Mouse (Mus musculus) brain, embryonic 14.5 days (tissue): ENCODE data around the gene Yif1b.

Experiments used
- CTCF ChIP-seq: fragments of 200-500 bp; IDR thresholded peaks from 2 replicates; pipeline ENCODE4 v1.5.1; 2012; ENCODE audit warnings: inconsistent platforms, mild to moderate bottlenecking, moderate library complexity, borderline replicate concordance; ENCODE audit not compliant: insufficient read depth, insufficient read length; ENCODE audit errors: extremely low read depth
- POLR2A ChIP-seq: fragments of 200-500 bp; IDR thresholded peaks from 2 replicates; pipeline ENCODE4 v1.6.1; 2012; ENCODE audit warnings: mild to moderate bottlenecking, inconsistent platforms, borderline replicate concordance; ENCODE audit not compliant: poor library complexity, insufficient read depth, insufficient read length, severe bottlenecking; ENCODE audit errors: extremely low read depth

DNA sequence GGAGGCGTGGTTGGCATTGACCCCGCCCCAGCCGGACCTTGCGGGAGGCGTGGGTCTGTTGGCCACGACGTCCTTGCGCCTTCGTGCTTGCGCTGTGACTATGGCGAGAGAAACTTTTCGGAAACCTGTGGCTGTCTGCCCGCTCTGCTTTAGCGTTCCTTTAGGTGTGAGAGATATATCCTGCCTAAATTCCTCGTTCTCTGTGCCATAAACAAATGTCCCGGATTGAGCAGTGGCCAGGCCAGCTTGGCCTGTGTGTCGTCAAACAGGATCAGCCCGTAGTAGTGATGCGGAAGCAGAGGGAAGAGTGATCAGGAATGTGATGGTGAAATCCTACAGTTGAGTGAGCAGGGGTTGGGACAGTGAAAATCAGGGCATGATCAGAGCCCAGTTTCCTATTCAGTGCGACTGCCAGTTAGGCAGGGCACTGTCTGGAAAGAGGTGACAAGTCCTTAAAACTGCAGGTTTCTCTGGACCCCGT lies 44.0 kb downstream of the Yif1b start:
- TF ChIP-seq CTCF: no peak
- TF ChIP-seq POLR2A: no peak
